Comparison of ENCODE assay signal across 13 mouse cellular contexts in genomic region chr12:109845602-109845906, GRCm38 (mm10).
A peak's percentile ranks its signal among the peaks of the same experiment; 100 is the strongest.
DNase-seq lines count a peak whose midpoint lies in the region; ATAC-seq lines count a peak whose summit lies in the region.
"Had no signal": no experiment of that assay in that cellular context is flagged by ENCODE, and none has a peak within 500 bp of the region (broad histone marks: within the 10 kb centered on the region; RNA-seq: fewer than 3 reads in every experiment).

No protein-coding gene starts in this region.

- DNase-seq in lung, postnatal 4 days: no peak
- no peak for DNase-seq in embryonic facial prominence, embryonic 11.5 days (ENCODE audit: low spot score)
- no peak for DNase-seq in left cerebral cortex, postnatal 25 days (ENCODE audit: low spot score in 2 of 2)
- no peak for DNase-seq in frontal cortex, postnatal 36 days (ENCODE audit: low spot score in 2 of 2)
- DNase-seq: gastrocnemius, postnatal 36 days; kidney, adult 8-10 months; spleen, adult 18-20 months; thymus, postnatal 4 days had no signal

- no peaks in the 10 kb centered on the region for H3K36me3 ChIP-seq in heart, embryonic 11.5 days (ENCODE audit: control insufficient read depth, insufficient read depth, low read length)
- no peaks in the 10 kb centered on the region for H3K36me3 ChIP-seq in heart, embryonic 12.5 days
- no peaks in the 10 kb centered on the region for H3K36me3 ChIP-seq in lung, embryonic 16.5 days (ENCODE audit: control insufficient read depth, insufficient read depth, low read length)
- H3K36me3 ChIP-seq in embryonic facial prominence, embryonic 11.5 days (replicated peaks; ENCODE audit: control insufficient read depth, insufficient read depth, low read depth, low read length): no peaks in the 10 kb centered on the region
- H3K36me3 ChIP-seq in limb, embryonic 13.5 days: no peaks in the 10 kb centered on the region
- H3K36me3 ChIP-seq: neural tube, embryonic 15.5 days had no signal

- 0 out of 2 replicates have a peak, but pooled peaks have one; percentile 44 for ATAC-seq in heart, embryonic 11.5 days (replicated peaks; ENCODE audit: insufficient number of reproducible peaks, low FRiP score, low TSS enrichment)
- ATAC-seq in heart, embryonic 12.5 days (ENCODE audit: insufficient number of reproducible peaks, low FRiP score): no peak
- peak; percentile 77 for ATAC-seq in lung, embryonic 16.5 days (ENCODE audit: low read depth)
- peak; percentile 60 for ATAC-seq in embryonic facial prominence, embryonic 11.5 days (replicated peaks; ENCODE audit: insufficient number of reproducible peaks, low FRiP score, low TSS enrichment, low read depth)
- ATAC-seq in limb, embryonic 13.5 days (ENCODE audit: low FRiP score, low read depth): no peak

- intact Hi-C loops in left cerebral cortex, postnatal 25 days (cut with DNase I): no loop called here

- WGBS in heart, embryonic 11.5 days (ENCODE audit: insufficient replicate concordance): 51% methylated on average over 5 of the region's 5 CpGs
- WGBS in heart, embryonic 12.5 days: 50% methylated on average over 5 of the region's 5 CpGs
- WGBS in lung, embryonic 16.5 days: 45% methylated on average over 5 of the region's 5 CpGs
- 46% methylated on average over 5 of the region's 5 CpGs for whole genome bisulfite sequencing in embryonic facial prominence, embryonic 11.5 days
- WGBS in limb, embryonic 13.5 days: 41% methylated on average over 5 of the region's 5 CpGs

- no peaks in the 10 kb centered on the region for H3K9me3 ChIP-seq in heart, embryonic 11.5 days (replicated peaks; ENCODE audit: control insufficient read depth, low read length)
- no peaks in the 10 kb centered on the region for H3K9me3 ChIP-seq in heart, embryonic 12.5 days (replicated peaks)
- H3K9me3 ChIP-seq in lung, embryonic 16.5 days (ENCODE audit: control insufficient read depth, low read length): no peaks in the 10 kb centered on the region
- H3K9me3 ChIP-seq in embryonic facial prominence, embryonic 11.5 days (replicated peaks; ENCODE audit: control insufficient read depth, low read length): no peaks in the 10 kb centered on the region
- H3K9me3 ChIP-seq in limb, embryonic 13.5 days: no peaks in the 10 kb centered on the region
- H3K9me3 ChIP-seq: neural tube, embryonic 15.5 days had no signal

- H3K4me2 ChIP-seq in heart, embryonic 11.5 days: no peak overlapping the region
- H3K4me2 ChIP-seq in heart, embryonic 12.5 days: no peak overlapping the region
- H3K4me2 ChIP-seq in lung, embryonic 16.5 days (ENCODE audit: low read depth, low read length): no peak overlapping the region
- H3K4me2 ChIP-seq in embryonic facial prominence, embryonic 11.5 days (ENCODE audit: low read depth, low read length): no peak overlapping the region
- no peak overlapping the region for H3K4me2 ChIP-seq in limb, embryonic 13.5 days (replicated peaks)
- H3K4me2 ChIP-seq: neural tube, embryonic 15.5 days had no signal

- H3K27ac ChIP-seq in heart, embryonic 11.5 days (ENCODE audit: low read depth, low read length): no peak overlapping the region
- H3K27ac ChIP-seq in heart, embryonic 12.5 days (ENCODE audit: poor library complexity, severe bottlenecking): no peak overlapping the region
- H3K27ac ChIP-seq in lung, embryonic 16.5 days (ENCODE audit: low read length): no peak overlapping the region
- no peak overlapping the region for H3K27ac ChIP-seq in embryonic facial prominence, embryonic 11.5 days (replicated peaks; ENCODE audit: low read depth, low read length)
- 0 out of 2 replicates have a peak overlapping the region, but pooled peaks have one; percentile 10 for H3K27ac ChIP-seq in limb, embryonic 13.5 days
- H3K27ac ChIP-seq: neural tube, embryonic 15.5 days had no signal

- no peak overlapping the region for H3K4me3 ChIP-seq in heart, embryonic 11.5 days (ENCODE audit: low read depth, low read length)
- no peak overlapping the region for H3K4me3 ChIP-seq in heart, embryonic 12.5 days
- no peak overlapping the region for H3K4me3 ChIP-seq in lung, embryonic 16.5 days (ENCODE audit: low read length)
- H3K4me3 ChIP-seq in embryonic facial prominence, embryonic 11.5 days (ENCODE audit: low read depth, low read length): no peak overlapping the region
- H3K4me3 ChIP-seq in limb, embryonic 13.5 days: no peak overlapping the region
- H3K4me3 ChIP-seq: neural tube, embryonic 15.5 days had no signal

- no peak overlapping the region for H3K9ac ChIP-seq in heart, embryonic 11.5 days (ENCODE audit: low read depth, low read length)
- no peak overlapping the region for H3K9ac ChIP-seq in heart, embryonic 12.5 days
- H3K9ac ChIP-seq in lung, embryonic 16.5 days (ENCODE audit: low read length): no peak overlapping the region; the same call in 1 of the 2 replicates
- no peak overlapping the region for H3K9ac ChIP-seq in embryonic facial prominence, embryonic 11.5 days (replicated peaks; ENCODE audit: low read length)
- no peak overlapping the region for H3K9ac ChIP-seq in limb, embryonic 13.5 days
- H3K9ac ChIP-seq: neural tube, embryonic 15.5 days had no signal

- peaks cover 14% of the 10 kb centered on the region; the same call in 1 of the 2 replicates for H3K4me1 ChIP-seq in heart, embryonic 11.5 days (ENCODE audit: control insufficient read depth, insufficient read depth, low read length)
- H3K4me1 ChIP-seq in heart, embryonic 12.5 days (replicated peaks): peaks cover 47% of the 10 kb centered on the region
- H3K4me1 ChIP-seq in lung, embryonic 16.5 days (replicated peaks; ENCODE audit: control insufficient read depth, insufficient read depth, low read length): 0 out of 2 replicates have a peak, but pooled peaks cover 3% of the 10 kb centered on the region
- no peaks in the 10 kb centered on the region for H3K4me1 ChIP-seq in embryonic facial prominence, embryonic 11.5 days (ENCODE audit: control insufficient read depth, insufficient read depth, low read length)
- peaks cover 7% of the 10 kb centered on the region for H3K4me1 ChIP-seq in limb, embryonic 13.5 days
- H3K4me1 ChIP-seq: neural tube, embryonic 15.5 days had no signal

- no peaks in the 10 kb centered on the region for H3K27me3 ChIP-seq in heart, embryonic 11.5 days (ENCODE audit: control insufficient read depth, insufficient read depth, low read length)
- no peaks in the 10 kb centered on the region for H3K27me3 ChIP-seq in heart, embryonic 12.5 days (replicated peaks)
- no peaks in the 10 kb centered on the region for H3K27me3 ChIP-seq in lung, embryonic 16.5 days (ENCODE audit: control insufficient read depth, insufficient read depth, low read depth, low read length)
- H3K27me3 ChIP-seq in embryonic facial prominence, embryonic 11.5 days (ENCODE audit: control insufficient read depth, insufficient read depth, low read length): no peaks in the 10 kb centered on the region
- H3K27me3 ChIP-seq in limb, embryonic 13.5 days: 0 out of 2 replicates have a peak, but pooled peaks cover 3% of the 10 kb centered on the region
- H3K27me3 ChIP-seq: neural tube, embryonic 15.5 days had no signal

Comparison
In these comparisons a context has a peak if more than half of its experiments do, and no peak if none do; other contexts are left out.
1. ATAC-seq: peak in heart, embryonic 11.5 days (single experiment), lung, embryonic 16.5 days (single experiment) and embryonic facial prominence, embryonic 11.5 days (single experiment); none in heart, embryonic 12.5 days (single experiment) and limb, embryonic 13.5 days (single experiment).